Mouse (Mus musculus): ENCODE measurements around the gene Borcs8.

Borcs8 gene

DNA sequence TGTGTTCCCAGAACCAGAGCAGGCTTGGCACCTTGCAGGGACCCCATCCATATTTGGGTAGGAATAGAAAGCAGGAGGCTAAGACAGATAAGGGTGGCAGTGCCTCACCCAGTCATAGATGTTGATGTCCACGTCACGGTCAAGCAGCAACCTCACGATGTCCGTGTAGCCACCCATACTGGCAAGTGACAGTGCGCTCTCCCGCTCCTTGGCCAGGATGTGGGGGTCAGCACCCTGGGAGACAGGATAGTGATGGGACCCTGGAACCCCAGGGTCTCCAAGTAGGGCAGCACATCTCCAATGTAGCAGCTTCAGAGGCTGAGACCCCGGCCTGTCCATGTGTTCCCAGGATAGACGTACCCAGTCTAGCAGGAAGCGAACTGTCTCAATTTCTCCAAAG lies 4.4 kb upstream of the Borcs8 start:
- no peak for DNase-seq (ENCODE audit: low spot score)

DNA sequence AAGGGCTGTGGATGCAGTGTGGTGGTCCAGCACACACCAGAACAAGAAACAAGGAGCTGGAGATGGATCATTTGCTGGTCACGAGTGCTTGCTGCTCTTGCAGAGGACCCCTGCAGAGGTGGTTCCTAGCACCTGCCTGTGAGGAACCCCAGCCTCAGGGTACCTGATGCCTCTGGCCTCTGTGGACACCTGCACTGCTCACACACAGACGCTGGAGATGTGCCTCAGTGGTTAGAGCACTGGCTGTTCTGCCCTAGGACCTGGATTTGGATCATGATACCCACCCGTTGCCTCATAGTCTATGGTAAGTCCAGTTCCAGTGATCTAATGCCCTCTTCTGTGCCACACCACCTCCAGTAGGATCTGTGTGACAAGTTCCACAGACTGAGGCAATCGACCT lies 2.7 kb upstream of the Borcs8 start:
- DNase-seq (ENCODE audit: low spot score): no peak

GRCm38 (mm10) chr8:70137890-70138289 lies 1.4 kb upstream of the Borcs8 start:
- DNase-seq (ENCODE audit: low spot score): no peak

GRCm38 (mm10) chr8:70139981-70140380 lies 682 bp downstream of the Borcs8 start:
- no peak for DNase-seq (ENCODE audit: low spot score)

DNA sequence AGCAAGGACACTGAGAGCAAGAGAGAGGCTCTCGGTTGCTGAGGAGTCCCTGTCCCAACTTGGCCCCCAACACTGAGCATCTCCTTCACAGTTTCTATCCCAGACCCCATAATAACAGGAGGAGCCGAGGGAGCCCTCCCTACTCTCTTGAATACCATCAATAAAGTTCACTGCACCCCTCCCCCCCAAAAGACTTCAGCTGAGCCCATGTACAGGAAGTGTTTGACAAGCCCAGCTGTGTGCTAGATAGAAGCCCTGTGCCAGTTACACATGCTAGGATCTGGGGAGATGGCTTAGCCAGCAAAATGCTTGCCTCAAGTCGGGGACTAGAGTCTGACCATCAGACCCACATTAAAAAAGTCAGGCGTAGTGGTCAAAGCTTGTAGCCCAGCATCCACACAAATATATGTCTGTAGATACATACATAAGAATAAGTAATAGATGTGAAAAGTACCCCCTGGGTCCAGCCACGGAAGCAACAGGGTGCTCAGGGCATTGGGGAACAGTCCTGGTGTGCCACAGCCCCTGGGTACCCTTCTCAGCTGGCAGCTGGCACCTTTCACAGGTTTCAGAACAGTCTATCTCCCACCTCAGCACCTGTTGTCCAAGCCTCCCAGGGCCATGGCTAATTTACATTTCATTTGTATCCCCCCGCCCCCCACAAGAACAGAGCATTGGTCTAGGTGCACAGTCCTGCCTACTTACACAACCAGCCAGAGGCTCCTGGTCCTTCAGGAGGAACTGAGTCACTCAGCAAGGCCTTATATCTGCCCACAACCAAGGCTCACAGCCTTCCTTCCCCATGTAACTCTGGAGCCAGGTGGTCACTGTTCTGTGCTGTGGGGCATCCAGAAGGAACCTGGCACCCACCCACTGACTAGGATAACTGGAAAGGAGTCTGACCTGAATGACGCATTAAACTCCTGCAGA lies 8.6 kb downstream of the Borcs8 start:
- no peak for DNase-seq (ENCODE audit: low spot score)

GRCm38 (mm10) chr8:70150158-70150557 lies 10.9 kb downstream of the Borcs8 start:
- no peak for DNase-seq (ENCODE audit: low spot score)

GRCm38 (mm10) chr8:70152537-70153257 lies 13.4 kb downstream of the Borcs8 start:
- peak; percentile 81 for DNase-seq (ENCODE audit: low spot score)

DNA sequence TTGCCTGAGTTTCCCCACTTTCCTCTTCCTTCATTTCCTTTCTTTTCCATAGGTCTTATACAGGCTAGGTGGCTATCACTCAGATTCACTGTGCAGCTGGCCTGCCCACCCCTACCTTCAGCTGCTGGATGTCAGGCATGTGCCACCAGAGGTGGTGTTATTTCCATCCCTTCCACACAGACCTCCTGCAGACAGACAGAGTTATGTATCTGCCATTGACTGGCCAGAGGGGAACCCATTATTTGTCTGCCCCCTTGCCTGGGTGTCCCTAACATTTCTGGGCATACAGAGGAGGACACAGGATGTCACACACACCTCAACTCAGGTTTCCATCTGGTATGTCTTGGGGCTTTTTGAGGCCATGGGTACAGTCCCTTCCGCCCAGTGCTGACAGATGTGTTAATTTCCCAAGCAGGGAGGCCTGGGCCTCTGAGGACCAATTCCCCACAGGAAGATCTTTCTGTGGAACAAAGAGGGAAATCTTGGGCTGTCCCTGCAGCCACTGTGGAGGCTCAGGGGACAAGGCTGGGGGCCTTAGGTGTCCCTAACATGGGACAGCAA lies 18.0 kb downstream of the Borcs8 start:
- no peak for DNase-seq (ENCODE audit: low spot score)

GRCm38 (mm10) chr8:70158069-70158853 lies 19.0 kb downstream of the Borcs8 start:
- DNase-seq (ENCODE audit: low spot score): peak; percentile 76

DNA sequence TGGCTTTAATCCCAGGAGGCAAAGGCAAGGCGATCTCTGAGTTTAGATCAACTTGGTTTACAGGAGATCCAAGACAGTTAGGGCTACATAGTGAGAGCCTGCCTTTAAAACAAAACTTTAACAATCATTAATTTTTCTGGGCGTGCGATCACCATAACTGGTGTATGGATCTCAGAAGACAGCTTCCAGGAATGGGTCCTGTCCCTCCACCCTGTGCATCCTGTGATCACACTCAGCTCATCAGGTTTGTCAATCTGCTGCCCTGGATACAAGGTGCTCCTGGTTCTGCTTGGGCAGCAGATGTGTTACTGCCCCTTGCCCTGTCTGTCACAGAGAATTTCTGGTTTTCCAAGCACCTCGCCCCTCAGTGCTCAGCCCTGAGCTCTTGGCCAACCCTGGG lies 19.9 kb downstream of the Borcs8 start:
- no peak for DNase-seq (ENCODE audit: low spot score)

DNA sequence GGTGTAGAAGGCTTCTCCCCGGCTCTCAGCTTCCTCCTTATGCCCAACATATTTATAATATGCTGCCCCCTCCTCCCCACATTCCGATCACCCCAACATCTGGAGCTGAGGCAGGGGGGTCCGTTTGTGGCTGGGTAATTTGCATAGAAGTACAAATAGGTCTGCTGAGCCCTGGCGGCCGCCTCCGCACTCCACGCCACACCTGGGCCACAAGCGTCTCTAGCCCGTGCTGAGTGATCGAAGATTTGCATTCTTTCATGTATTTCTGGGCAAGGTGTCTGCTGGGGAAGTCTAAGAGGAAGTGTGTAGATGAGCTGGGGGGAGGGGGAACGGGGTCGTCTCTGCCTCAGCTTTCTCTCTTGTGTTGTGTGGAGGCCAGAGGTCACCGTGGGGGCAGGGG lies 20.7 kb downstream of the Borcs8 start:
- DNase-seq (ENCODE audit: low spot score): no peak

GRCm38 (mm10) chr8:70163316-70163715 lies 24.0 kb downstream of the Borcs8 start:
- no peak for DNase-seq (ENCODE audit: low spot score)

DNA sequence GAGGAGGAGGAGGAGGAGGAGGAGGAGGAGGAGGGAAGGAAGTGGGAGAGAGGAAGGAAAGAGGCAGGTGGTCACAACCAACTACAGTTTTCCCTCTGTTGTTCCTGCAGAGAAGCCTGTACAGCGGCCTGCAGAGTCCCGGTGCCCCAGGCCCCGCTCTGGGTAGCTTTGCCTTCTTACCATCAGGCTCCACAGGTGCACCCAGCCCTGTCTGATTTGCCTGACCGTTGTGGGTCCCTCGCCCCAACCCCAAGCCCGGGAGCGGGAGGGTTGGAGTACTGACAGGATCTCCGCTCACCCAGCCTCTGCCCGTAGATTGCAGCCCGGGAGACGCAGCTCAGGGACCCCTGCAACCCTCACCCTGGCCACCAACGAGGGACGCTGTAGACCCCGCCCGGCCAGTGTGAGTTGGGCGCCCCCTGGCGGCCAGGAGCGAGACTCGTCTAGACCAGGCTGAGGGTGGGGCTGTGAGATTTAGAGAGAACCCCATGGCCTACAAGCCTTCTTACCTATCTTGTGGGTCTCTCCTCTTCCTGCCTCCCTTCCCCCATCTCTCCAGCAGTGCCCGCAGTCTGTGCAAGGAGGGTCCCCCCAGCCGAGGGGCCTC lies 27.3 kb downstream of the Borcs8 start:
- peak; percentile 50 for DNase-seq (ENCODE audit: low spot score)

DNA sequence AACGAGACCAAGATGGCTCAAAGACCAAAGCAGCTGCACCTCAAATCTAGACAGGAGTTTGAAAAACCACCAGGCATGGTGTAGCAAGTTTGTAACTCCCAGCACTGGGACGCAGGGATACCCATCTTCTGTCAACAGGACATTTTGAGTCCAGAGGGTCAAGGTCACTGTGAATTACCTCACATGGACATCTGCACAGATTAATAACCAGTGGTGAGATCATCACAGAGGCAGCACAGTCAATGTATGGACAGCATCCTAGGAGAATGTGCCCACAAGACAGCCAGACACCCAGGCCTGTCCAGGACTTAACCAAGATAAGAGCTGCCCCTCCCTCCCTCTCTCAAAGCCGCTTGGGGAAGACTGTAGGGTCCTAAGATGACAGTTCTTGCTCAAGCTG lies 30.8 kb downstream of the Borcs8 start:
- no peak for DNase-seq (ENCODE audit: low spot score)

GRCm38 (mm10) chr8:70170748-70171147 lies 31.4 kb downstream of the Borcs8 start:
- peak; percentile 18 for DNase-seq (ENCODE audit: low spot score)

DNA sequence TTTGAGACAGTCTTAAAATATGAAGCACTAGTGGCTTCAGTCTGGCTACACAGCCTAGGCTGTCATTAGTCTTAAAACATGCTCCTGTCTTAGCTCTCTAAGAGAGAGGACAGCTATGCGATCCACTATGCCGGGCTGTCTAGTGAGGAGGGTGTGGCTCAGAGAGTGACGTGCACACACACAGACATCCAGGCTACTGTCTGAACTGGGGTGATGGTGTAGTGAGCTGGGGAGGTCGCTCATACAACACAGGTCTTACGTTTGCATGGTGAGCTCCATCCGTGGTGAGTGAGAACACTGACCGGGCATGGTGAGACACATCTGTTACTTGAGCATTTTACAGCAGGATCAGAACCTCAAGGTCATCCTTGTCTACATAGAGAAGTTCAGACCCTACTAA lies 31.9 kb downstream of the Borcs8 start:
- no peak for DNase-seq (ENCODE audit: low spot score)

DNA sequence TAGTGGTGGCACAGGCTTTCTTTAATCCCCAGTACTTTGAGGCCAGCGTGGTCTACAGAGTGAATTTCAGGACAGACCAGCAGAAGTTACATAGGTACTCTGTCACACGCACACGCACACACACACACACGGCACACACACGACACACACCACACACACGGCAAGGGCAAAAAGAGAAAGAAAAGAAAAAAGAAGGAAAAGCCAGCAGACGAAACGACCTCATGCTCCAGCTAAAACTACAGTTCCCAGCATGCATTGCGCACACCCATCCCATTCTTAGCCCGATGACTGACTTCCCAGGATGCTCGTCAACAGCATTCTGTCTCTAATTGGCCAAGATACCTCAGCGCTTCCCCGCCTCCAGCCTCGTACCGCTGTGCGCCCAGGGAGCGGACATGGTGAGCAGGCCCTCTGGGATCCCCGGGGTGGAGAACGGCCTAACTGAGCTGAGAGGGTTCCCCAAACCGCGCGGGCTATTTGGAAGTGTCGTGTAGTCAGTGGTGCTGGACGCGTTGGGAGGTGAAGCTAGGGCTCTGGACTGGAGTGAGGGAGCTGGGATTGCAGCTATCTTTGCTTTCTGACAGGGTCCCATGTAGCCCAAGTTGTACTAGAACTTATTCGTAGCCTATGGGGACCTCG lies 32.9 kb downstream of the Borcs8 start, which contains the start of gene Tmem161a:
Gene Tmem161a (plus strand): TSS at position 314 of the 639 bp plus-strand sequence.
- DNase-seq (ENCODE audit: low spot score): peak; percentile 94

DNA sequence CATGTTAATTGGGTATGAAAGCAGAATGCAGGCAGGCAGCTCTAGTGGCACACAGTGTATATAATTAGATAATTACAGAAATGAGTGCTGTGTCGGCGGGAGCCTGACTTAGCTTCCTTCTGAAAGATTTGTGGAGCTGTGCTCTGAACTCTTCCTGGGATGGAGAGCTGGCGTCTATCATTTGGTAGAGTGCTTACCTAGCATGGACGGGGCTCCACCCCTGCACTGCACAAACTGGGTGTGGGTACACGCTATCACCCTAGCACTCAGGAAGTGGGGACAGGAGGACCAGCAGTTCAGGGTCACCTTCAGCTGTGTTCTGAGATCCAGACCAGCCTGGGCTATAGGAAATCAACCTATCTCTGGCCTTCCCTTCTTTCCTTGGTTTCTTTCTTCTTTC lies 34.0 kb downstream of the Borcs8 start:
- DNase-seq (ENCODE audit: low spot score): no peak

DNA sequence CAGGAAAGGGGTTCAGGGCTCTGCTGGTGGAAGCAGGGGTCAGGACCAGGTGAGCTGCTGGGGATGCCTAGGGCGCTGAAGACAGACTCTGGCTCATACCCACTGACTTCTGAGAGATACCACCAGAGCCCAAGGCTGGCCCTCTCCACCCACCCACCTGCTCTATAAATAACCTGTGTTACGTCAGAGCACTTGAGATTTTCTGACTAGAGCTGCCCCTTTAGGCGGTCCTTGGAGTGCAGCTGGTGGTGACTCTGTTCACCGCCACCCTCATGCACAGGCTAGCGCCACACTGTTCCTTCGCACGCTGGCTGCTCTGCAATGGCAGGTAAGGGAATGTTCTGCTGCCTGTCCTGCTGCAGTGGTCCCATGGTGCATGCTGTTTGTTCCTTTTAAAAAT lies 34.8 kb downstream of the Borcs8 start:
- DNase-seq (ENCODE audit: low spot score): no peak

DNA sequence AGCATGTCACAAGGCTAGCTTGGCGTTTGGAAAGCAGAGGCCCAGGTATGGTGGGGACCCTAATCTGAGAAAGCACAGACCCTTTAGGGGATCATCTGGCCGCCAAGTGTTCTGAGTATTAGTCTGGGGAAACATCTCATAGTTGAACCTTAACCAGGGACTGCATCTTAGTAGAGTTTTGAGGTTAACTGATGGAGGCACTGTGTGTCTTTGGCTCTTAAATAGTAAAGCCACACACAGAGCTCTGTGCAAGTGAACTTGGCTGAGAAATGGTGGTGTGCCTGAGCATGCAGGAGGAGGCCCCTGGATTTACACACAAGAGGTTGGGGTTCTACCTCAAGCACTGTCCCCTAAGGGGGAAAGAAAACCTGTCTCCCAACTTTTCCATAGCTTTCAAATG lies 38.9 kb downstream of the Borcs8 start:
- DNase-seq (ENCODE audit: low spot score): no peak

GRCm38 (mm10) chr8:70179082-70179481 lies 39.8 kb downstream of the Borcs8 start:
- DNase-seq (ENCODE audit: low spot score): no peak
